Comparison of ENCODE assay signal across 8 mouse cellular contexts in genomic region chr14:31129326-31130235, GRCm38 (mm10). TPM values are rescaled to one million over a fixed set of nuclear protein-coding genes. Genes with fewer than 3 reads are reported as not detected.
DNase-seq lines count a peak whose midpoint lies in the region; ATAC-seq lines count a peak whose summit lies in the region.

No protein-coding gene starts in this region.

- peak overlapping the region; percentile 96 for H3K4me2 ChIP-seq in limb, embryonic 12.5 days
- peak overlapping the region; percentile 76 for H3K4me2 ChIP-seq in neural tube, embryonic 15.5 days

- 66% methylated on average over 15 of the region's 15 CpGs for WGBS in limb, embryonic 12.5 days
- WGBS in neural tube, embryonic 15.5 days, result 66% methylated on average over 15 of the region's 15 CpGs

- no peak for ATAC-seq in limb, embryonic 12.5 days (ENCODE audit: insufficient number of reproducible peaks, insufficient read depth, low FRiP score, low TSS enrichment, low read depth)
- ATAC-seq in neural tube, embryonic 15.5 days (ENCODE audit: low FRiP score), result no peak

- H3K9ac ChIP-seq in limb, embryonic 12.5 days (replicated peaks), result no peak overlapping the region
- peak overlapping the region; percentile 36; the same call in 1 of the 2 replicates for H3K9ac ChIP-seq in neural tube, embryonic 15.5 days (replicated peaks)

- peak overlapping the region; percentile 92 for H3K27ac ChIP-seq in limb, embryonic 12.5 days
- peak overlapping the region; percentile 90 for H3K27ac ChIP-seq in neural tube, embryonic 15.5 days (replicated peaks)

- H3K4me3 ChIP-seq in limb, embryonic 12.5 days (replicated peaks), result peak overlapping the region; percentile 71; the same call in 1 of the 2 replicates
- H3K4me3 ChIP-seq in neural tube, embryonic 15.5 days (replicated peaks), result peak overlapping the region; percentile 66

- no peaks in the 10 kb centered on the region for H3K9me3 ChIP-seq in limb, embryonic 12.5 days
- no peaks in the 10 kb centered on the region for H3K9me3 ChIP-seq in neural tube, embryonic 15.5 days (replicated peaks)

- H3K36me3 ChIP-seq in limb, embryonic 12.5 days, result peaks cover 11% of the 10 kb centered on the region
- 0 out of 2 replicates have a peak, but pooled peaks cover 1% of the 10 kb centered on the region for H3K36me3 ChIP-seq in neural tube, embryonic 15.5 days

- H3K4me1 ChIP-seq in limb, embryonic 12.5 days (replicated peaks), result peaks cover 51% of the 10 kb centered on the region
- H3K4me1 ChIP-seq in neural tube, embryonic 15.5 days, result peaks cover 78% of the 10 kb centered on the region

- H3K27me3 ChIP-seq in limb, embryonic 12.5 days, result no peaks in the 10 kb centered on the region
- H3K27me3 ChIP-seq in neural tube, embryonic 15.5 days (replicated peaks), result no peaks in the 10 kb centered on the region

- DNase-seq in cerebellum, postnatal 14 days, result peak; percentile 50 to 64
- DNase-seq in cerebellum, adult 18-20 months, result no peak
- peak; percentile 11 for DNase-seq in urinary bladder, postnatal 10 days (ENCODE audit: low spot score)
- no peak for DNase-seq in urinary bladder, postnatal 36 days (ENCODE audit: low spot score in 2 of 2)
- DNase-seq in adrenal gland, adult 8-10 months, result no peak
- DNase-seq in yolk sac, embryonic 10.5 days (ENCODE audit: low spot score), result no peak

RNA-seq across cellular contexts. Expression of gene Smim4, which starts 0.8 kb away (rescaled TPM):
- polyA plus RNA-seq in limb, embryonic 12.5 days (2016; fragmentation: Nextera tagmentation; extraction: Ambion mirVana), result 59.6 and 65.7 TPM in 2 replicates
- polyA plus RNA-seq in neural tube, embryonic 15.5 days (2015; fragmentation: Nextera tagmentation; extraction: Ambion mirVana), result 71.6 and 73.4 TPM in 2 replicates
- total RNA-seq in adrenal gland, adult 8-10 months (2022), result 100 to 1,000 TPM in 1 of 4 experiments, 10 to 100 TPM in 3; 67.6 to 109 (median 75.0) TPM

RNA-seq across cellular contexts. Expression of gene Nt5dc2, which starts 1.3 kb away (rescaled TPM):
- polyA plus RNA-seq in limb, embryonic 12.5 days (2016; fragmentation: Nextera tagmentation; extraction: Ambion mirVana), result 485 and 500 TPM in 2 replicates
- 226 and 228 TPM in 2 replicates for polyA plus RNA-seq in neural tube, embryonic 15.5 days (2015; fragmentation: Nextera tagmentation; extraction: Ambion mirVana)
- 10 to 100 TPM; 25.6 to 41.4 (median 36.6) TPM for total RNA-seq in adrenal gland, adult 8-10 months (2022)

RNA-seq across cellular contexts. Expression of gene Stab1, which starts 38.9 kb away (rescaled TPM):
- polyA plus RNA-seq in limb, embryonic 12.5 days (2016; fragmentation: Nextera tagmentation; extraction: Ambion mirVana), result 14.9 and 18.0 TPM in 2 replicates
- 16.9 and 18.1 TPM in 2 replicates for polyA plus RNA-seq in neural tube, embryonic 15.5 days (2015; fragmentation: Nextera tagmentation; extraction: Ambion mirVana)
- 100 to 1,000 TPM in 2 of 4 experiments, 10 to 100 TPM in 2; 75.8 to 142 (median 116) TPM for total RNA-seq in adrenal gland, adult 8-10 months (2022)

Comparison
In these comparisons a context has a peak if more than half of its experiments do, and no peak if none do; other contexts are left out.
1. DNase-seq: peak in cerebellum, postnatal 14 days (2 of 2) and urinary bladder, postnatal 10 days (single experiment); none in cerebellum, adult 18-20 months (0 of 2), urinary bladder, postnatal 36 days (0 of 2), adrenal gland, adult 8-10 months (single experiment) and yolk sac, embryonic 10.5 days (single experiment).